Mouse (Mus musculus) c-Kit-negative CD71-positive TER-119-positive erythroid progenitor cells, embryonic 14.5 days (primary cell): ENCODE measurements around the gene Raet1e.
"Not testable (repeated sequence)": the region's sequence is repeated elsewhere in the genome, so short reads cannot be mapped to it uniquely, and the experiment has no call there.

Experiments
- DNase-seq: peaks from one replicate; pipeline ENCODE4 v3.0.0-alpha.2; 2013; ENCODE audit warnings: low read depth, low spot score

The Raet1e gene

DNA sequence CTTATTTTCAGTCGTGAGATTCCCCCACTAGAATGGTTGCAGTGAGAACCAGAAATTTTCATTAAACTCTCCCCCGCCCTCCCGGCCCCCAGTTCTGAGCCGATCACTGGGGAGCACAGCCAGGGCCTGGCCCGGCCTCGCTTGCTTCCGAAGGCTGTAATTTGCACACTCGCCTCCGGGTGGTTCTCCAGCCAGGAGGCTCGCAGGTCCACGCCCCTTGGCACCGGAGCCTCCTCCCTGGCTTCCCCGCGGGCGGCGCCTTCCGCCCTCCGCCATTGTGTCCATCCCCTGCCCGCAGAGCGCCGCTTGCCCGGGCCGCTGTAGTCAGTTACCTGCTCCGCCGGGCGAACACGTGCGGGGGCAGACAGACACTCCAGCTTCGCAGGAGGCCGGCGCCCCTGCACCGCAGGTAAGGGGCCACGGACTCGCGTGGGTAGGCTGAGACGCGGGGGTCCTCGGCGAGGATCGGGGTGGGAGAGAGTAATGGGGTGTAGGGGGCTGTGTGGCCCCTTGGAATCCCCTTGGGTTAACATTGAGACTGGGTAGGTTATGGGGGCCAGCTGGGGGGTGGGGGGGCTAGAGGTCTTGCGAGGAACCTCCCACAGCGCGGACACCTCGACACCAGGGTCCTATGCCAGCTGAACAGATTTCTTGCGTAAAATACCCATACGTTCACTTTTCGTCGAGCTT is at the start of gene Raet1e, which contains the start of gene H60b:
Raet1e (plus strand) TSS at position 260 of the 690 bp plus-strand sequence.
H60b (plus strand) TSS at position 277 of the 690 bp plus-strand sequence.
- not testable (repeated sequence) for DNase-seq

DNA sequence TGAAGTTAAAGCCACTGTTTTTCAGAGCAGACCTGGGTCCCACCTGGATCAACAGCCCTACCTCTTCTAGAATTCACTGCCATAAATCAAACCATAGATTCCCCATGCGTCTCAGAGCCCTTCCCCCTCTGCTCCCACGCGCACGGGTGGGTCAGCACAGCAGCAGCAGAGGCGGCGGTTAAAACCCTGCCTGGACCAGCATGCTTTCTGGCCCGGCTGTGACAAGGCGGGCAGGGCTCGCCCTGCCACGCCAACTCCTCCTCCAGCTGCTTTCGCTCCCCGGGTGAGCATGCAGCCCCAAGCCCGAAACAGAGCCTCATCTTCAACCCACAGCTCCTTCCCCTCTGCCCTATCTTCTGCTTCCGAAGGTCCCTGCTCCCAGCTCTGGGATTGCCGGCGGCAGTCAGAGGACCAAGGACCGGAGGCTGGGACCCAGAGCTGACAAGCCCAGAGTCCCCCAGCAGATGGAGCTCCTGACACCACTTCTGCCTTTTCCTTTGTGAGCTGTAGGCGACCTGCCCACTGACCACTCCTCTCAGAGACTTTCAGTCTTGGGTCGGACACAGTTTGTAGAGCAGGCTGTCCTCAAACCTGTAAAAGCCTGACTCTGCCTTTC is 17.6 kb upstream of the Raet1e start:
- no peak for DNase-seq

GRCm38 (mm10) chr10:22142194-22142593 is 16.2 kb upstream of the Raet1e start:
- peak; percentile 63 for DNase-seq

DNA sequence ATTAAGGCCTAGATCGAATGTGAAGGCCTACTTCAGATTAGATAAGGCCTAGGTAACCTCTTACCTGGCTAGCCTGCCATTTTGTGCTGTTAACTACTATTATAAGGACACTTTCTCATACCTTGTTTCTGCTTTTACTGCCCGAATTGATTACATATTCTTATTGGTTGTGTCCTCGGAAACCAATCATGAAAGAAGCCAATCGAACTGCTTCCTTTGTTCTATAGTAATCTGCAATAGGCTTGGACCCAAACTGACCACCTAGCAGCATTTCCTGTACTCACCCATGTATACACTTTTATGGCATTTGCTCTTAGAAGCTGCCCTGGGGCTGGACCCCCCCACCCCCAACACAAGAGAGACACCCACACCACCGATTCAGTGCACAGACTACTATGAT is 15.4 kb upstream of the Raet1e start:
- no peak for DNase-seq

- no peak for DNase-seq
Observed at GRCm38 (mm10) chr10:22148441-22149072, 9.8 kb upstream of the Raet1e start.

- no peak for DNase-seq
Observed at GRCm38 (mm10) chr10:22149073-22149690, 9.2 kb upstream of the Raet1e start, which contains the start of gene E030030I06Rik. Gene E030030I06Rik, minus strand, starts transcription at chr10:22149270.

DNA sequence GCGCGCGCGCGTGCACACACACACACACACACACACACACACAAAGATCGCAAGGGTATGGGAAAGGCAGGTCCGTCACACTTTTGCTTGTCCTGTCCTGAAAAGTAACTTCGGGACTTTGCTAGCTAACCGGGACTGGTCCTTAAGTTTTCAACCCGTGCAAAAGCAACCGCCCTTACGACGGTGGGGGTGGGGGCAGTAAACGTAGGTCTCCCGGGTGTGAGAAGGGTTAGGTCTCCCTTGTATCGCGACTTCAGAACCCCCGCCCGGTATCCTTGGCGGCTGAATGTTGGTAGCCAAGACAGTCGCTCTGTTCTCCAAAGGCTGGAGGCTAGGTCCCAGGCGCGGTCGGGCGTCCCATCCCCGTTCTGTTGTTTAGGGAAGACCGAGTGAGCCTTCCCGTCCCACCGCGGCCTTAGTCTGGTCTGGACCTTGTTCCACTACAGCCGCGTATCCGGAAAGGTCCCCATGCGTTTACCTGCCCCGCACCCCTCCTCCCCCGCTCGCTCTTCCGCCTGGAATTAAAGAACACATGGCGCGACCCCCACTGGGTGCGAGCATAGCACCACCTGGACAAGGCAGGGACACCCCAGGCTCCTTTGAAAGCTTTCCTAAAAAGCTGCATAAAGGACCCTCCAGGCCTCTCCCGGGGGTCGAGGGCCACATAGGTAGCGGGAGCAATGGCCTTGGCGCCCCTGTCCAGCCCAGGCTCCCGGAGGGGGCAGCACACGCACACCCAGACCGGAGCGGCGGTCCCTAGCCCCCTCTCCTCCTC is 8.5 kb upstream of the Raet1e start:
- DNase-seq = no peak

DNA sequence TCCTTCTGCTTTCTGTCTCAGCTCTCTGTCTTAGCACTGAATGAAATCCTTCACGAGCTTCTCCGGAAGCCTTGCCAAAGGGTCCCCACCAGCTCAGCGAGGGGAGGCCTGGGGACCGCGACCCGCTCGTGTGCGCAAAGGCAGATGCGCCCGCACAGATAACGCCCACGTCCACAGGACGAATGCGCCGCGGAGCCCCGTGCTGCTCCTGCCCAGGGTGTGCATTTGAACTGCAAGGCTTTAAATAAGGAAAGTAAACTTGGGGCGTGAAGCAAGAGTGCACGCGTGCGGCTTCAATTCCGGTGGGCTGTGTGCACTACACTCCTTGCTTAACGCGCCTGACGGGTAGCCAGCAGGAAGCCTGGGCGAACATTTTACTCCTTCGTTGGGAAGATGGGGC is 7.8 kb upstream of the Raet1e start:
- no peak for DNase-seq

- DNase-seq = not testable (repeated sequence)
Observed at GRCm38 (mm10) chr10:22151056-22151862, 7.1 kb upstream of the Raet1e start.

GRCm38 (mm10) chr10:22151863-22152640 is 6.3 kb upstream of the Raet1e start:
- DNase-seq = not testable (repeated sequence)

DNA sequence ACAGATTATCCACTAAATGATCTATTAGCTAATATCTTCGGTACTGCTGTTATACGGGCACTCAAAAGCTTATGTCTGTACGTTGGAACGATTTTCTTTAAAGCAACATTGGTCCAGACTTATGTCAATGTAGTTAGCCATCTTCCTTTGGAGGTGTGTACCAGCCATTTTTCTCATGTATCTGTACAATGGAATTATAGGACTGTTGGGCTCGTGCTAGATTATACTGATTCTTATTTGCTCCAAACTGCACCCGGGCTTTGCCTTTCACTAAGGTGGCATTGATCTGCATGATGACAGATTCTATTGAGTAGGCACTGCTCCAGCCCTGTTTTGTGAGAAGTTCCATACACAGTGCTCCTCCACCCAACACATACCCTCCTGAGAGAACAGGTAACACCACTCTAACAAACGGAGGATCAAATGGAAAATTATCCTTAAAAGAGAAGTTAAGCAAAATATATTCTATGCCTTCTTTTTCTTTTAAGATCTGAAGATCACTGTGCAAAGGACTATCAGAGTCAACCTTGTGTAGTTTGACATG is 5.2 kb upstream of the Raet1e start:
- DNase-seq = not testable (repeated sequence)

DNA sequence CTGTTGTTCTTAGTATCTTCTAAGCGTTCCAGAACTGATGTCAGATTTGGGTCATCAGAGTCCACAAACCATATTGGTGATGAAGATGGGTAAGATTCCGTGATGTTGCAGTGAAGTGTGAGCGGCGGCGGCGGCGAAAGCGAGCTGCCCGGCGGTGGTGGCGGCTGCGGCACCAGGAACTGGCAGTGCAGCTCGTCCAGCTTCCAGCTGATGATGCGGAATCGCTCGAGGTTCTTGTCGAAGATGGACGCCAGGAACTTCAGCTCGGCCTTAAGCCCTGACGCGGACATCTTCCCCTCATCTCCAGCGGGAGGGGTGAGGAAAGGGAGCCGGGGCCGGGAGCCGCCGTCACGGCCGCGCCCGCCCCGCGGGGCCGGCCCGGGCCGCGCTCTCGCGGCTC is 4.2 kb upstream of the Raet1e start:
- DNase-seq = not testable (repeated sequence)

- DNase-seq = no peak
Observed at GRCm38 (mm10) chr10:22154871-22155799, 3.2 kb upstream of the Raet1e start.

DNA sequence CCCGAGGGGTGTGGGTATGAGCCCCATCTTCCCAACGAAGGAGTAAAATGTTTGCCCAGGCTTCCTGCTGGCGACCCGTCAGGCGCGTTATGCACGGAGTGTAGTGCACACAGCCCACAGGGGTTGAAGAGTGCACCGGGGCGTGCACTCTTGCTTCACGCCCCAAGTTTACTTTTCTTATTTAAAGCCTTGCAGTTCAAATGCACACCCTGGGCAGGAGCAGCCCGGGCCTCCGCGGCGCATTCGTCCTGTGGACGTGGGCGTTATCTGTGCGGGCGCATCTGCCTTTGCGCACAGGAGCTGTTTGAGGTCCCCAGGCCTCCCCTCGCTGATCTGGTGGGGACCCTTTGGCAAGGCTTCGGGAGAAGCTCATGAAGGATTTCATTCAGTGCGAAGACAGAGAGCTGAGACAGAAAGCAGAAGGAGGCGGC is 777 bp downstream of the Raet1e start:
- DNase-seq = no peak

- no peak for DNase-seq
Observed at GRCm38 (mm10) chr10:22159581-22160140, 1.3 kb downstream of the Raet1e start.

DNA sequence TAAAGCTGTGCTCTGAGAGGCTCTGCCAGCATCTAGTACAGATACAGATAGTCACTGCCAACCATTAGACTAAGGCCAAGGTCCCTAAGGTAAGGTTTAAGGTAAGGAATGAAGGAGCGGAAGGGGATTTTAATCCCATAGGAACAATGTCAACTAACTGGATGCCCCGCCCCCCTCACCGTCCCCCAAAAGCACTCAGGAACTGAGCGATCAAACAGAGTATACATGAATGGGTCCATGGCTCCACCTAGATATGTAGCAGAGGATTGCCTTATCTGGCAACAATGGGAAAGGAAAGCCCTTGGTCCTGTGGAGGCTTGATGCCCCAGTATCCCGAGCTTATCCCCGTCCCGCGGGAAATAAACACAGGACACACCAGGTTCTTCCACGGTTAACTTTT is 4.9 kb downstream of the Raet1e start:
- DNase-seq = not testable (repeated sequence)

GRCm38 (mm10) chr10:22163705-22164583 is 5.6 kb downstream of the Raet1e start:
- DNase-seq = not testable (repeated sequence)
